Mouse (Mus musculus) WW6 (cell line): ENCODE results near the gene Slc26a3.

Experiments used
- DNase-seq: peaks from one replicate; pipeline ENCODE4 v3.0.0-alpha.2; 2013; ENCODE audit warnings: low read depth, low spot score

Slc26a3 gene

DNA sequence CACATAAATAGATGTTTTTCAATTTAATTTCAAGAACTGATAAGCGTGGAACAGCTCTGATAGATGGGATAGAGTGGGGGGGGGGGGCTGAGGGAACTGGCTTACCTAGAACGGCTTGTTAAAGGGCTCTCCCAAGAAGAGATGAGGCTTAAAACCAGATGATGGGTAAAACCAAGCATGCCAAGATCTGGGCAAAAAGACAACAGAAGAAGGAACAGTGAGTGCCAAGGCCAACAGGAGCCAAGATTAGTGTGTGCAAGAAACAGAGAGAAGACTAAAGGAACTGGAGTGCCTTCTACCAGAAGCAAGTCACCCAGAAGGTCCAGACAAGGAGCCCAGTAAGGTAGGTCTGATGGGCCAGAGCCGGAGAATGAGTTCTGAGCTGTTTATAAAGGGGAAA lies at the start of gene Slc26a3:
Gene Slc26a3 (plus strand): TSS at position 301 of the 400 bp plus-strand sequence.
- DNase-seq, result no peak

GRCm38 (mm10) chr12:31350191-31350943 lies 40.3 kb upstream of the Slc26a3 start:
- DNase-seq, result no peak

GRCm38 (mm10) chr12:31350944-31351928 lies 39.4 kb upstream of the Slc26a3 start, which contains the start of gene Dld:
Dld (minus strand) TSS chr12:31351453.
- peak; percentile 86 for DNase-seq

GRCm38 (mm10) chr12:31366428-31366827 lies 24.2 kb upstream of the Slc26a3 start:
- no peak for DNase-seq

- DNase-seq, result no peak
These were observed 22.9 kb upstream of the Slc26a3 start for GRCm38 (mm10) chr12:31367721-31368120.

DNA sequence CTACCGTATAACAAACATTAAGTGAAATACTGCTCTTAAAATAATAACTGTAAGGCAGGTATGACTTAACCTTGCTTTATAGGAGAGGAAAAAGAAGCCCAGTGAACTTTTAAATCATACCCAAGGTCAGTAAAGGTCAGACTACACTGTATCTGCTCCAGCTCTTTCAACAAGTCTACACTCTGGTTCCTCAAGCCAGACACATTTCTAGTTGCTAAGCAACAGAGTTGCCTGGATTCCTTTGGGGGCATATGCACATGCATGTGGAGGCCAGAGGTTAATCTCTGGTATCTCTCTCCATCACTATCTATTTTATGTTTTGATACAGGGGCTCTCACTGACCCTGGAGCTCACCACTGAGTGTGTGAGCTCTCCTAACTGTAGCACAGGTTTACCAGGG lies 21.6 kb upstream of the Slc26a3 start:
- no peak for DNase-seq

DNA sequence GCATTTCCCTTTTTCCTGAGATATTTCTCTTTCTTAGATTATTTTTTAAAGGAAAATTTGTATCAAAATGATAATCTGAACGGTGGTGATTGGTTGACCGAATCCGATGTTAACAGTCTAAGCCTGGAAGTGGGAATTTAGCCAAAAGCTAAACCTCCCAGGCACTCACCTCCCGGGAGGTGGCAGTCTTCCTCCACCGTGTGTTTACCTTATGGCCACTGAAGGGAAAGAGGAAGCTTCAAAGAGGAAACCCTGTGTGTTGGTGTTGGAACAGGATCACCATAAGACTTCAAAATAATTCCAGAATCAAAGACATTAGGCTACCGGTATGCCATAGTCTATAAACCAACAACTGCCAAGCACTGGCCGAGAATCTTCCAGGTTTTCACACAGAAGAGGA lies 21.0 kb upstream of the Slc26a3 start:
- no peak for DNase-seq

DNA sequence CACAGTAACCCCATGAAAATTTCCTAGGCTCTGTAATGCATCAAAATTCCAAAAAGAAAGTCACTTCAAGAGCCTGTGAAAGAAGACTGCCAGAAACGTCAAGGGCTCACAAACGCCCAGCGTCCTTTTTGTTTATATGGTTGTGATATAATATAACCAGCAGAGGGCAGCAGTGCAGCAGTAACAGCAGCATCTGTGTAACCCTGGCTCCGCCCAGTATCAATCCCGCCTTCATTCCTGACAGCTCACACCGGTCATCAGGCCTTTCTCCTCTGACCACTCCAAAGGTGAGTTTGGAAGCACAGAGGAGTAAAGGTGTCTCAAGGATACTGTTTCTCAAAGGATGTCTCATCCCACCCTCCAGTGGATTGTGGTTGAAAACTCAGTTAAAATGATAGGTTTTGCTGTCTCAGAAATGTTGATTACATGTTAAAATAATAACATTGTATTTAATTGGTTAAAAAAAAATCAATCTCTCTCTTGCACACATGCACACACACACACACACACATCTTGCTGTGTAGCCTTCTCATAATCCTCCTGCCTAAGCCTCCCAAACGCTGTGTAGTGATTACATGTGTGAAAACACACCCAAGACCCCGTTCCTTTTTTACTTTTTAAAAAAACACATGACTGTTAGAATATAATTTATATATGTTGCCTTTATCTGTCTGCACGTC lies 15.9 kb upstream of the Slc26a3 start:
- peak; percentile 26 for DNase-seq

- no peak for DNase-seq
These were observed 15.4 kb upstream of the Slc26a3 start for GRCm38 (mm10) chr12:31375283-31375615.

GRCm38 (mm10) chr12:31376326-31376950 lies 14.2 kb upstream of the Slc26a3 start:
- DNase-seq, result no peak

GRCm38 (mm10) chr12:31377241-31377640 lies 13.4 kb upstream of the Slc26a3 start:
- no peak for DNase-seq

- DNase-seq, result no peak
These were observed 9.8 kb upstream of the Slc26a3 start for GRCm38 (mm10) chr12:31380878-31381277.

- DNase-seq, result no peak
These were observed 8.2 kb upstream of the Slc26a3 start for GRCm38 (mm10) chr12:31382451-31382850.

DNA sequence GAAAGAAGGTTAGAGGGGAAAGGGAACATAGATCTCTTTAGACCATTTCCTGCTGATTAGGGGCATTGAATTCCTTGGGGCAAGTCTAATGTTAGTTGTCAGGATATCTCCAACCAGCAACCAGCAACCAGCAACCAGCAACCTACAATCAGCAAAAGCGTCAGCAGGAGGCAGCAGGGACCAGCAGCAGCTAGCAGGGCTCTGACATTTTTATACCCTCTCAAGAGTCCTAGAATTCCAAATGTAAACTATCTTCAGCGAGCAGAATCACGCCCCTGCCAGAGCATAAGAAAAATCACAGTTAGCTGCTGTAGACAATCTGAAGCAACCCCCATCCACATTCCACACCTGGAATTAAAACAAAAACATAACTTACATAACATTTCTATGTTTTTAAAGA lies 3.4 kb upstream of the Slc26a3 start:
- no peak for DNase-seq

DNA sequence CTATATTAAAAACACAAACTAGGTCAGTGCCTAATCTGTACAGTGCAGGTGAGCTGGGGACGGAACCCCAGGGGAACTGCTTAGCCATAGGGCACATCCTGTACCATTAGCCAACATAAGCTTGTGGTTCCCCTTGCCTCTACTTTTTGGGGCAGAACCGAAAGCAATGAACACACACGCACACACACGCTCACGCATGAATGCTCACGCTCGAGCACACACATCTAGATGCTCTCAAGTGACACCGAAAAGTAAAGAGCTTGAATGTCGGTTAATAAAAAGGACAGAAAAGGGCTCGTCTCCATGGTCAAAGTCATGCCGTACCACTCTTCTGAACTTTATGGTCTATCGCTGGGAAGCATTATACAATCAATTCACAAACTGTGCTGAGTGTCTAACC lies 1.0 kb downstream of the Slc26a3 start:
- DNase-seq, result no peak

- DNase-seq, result no peak
These were observed 5.2 kb downstream of the Slc26a3 start for GRCm38 (mm10) chr12:31395895-31396294.

DNA sequence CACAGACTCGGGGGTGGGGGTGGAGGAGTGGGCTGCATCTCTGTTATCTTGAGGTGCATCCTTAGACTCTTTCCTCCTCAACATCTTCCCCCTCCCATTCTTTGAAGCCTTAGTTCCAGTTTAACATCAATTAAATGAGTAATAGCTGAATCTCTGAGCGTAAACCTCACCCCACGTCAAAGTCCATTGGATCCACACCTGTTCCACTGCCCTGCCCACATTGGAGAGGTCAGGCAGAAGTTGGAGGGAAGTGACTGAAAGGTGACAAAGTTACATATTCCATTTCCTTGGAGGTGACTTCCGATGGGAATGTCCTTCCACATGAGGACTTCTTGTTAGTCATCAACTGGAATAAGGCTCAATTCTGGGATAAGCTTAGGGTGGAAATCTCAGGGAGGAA lies 7.0 kb downstream of the Slc26a3 start:
- DNase-seq, result no peak

- no peak for DNase-seq
These were observed 10.2 kb downstream of the Slc26a3 start for GRCm38 (mm10) chr12:31400821-31401220.

DNA sequence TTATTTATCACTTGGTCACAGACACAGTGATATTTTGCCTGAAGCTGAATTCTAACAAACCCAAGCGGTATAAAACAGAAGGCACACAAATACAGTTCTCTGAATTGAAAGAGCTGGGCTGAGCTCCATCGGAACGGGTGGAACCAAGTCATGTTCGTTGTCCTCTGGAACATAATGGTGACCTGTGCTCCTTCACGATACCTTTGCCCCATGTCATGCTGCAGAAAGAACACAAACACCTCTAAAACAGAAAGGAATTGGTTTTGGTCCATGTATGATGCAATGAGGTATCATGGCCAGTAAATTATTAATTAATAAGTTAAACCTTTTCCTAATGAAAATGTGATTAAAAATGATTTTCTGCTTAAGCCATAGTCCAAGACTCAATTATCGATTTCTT lies 11.3 kb downstream of the Slc26a3 start:
- DNase-seq, result no peak

DNA sequence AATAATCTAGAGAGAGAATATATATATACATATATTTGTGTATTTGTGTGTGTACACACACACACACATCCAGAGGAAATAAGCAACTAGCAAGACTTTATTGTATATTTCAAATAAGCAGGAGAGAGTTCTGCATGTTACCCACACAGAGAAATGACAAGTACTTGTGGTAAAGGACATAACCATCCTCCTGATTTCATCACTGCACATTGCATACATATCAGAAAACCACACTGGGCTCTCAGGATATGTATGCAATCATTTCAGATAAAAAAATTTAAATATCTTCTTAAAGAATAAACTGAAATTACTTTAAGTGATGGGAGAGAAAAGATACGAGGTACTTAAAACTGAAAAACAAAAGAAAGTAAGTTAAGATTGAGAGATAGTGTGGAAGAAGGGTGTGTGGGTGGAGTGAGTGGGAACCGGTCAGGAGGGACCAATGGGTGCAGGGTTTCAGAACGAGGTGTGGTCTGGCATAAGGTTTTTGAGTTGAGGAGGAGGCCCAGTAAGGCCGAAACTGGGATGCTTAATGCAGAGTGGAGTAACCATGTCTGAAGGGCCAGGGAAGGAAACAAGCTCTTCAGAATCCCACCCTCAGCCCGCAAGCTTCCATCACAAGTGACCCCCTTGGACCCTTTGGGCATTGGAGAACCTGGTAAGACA lies 14.0 kb downstream of the Slc26a3 start:
- no peak for DNase-seq

GRCm38 (mm10) chr12:31415971-31416370 lies 25.3 kb downstream of the Slc26a3 start:
- DNase-seq, result no peak
